Mouse (Mus musculus) cerebellum, adult 2 months (tissue): ENCODE data around the gene Cactin. TPM values are rescaled to one million over a fixed set of nuclear protein-coding genes. Genes with fewer than 3 reads are reported as not detected.
A peak's percentile ranks its signal among the peaks of the same experiment; 100 is the strongest.

ENCODE experiments used
- DNase-seq, 2 experiments: peaks; one replicate each; pipeline ENCODE4 v3.0.0; 2021
- H3K27ac ChIP-seq: fragments of 200-500 bp; 2 replicates; pipeline ENCODE4 v1.5.1; 2012; ENCODE audit warnings: low read length, control low read depth, inconsistent platforms; ENCODE audit not compliant: insufficient read depth
- H3K27me3 ChIP-seq: fragments of 200-500 bp; 2 replicates; pipeline ENCODE4 v1.6.1; 2012; ENCODE audit warnings: inconsistent platforms, mild to moderate bottlenecking, low read length, moderate library complexity; ENCODE audit not compliant: control insufficient read depth, insufficient read depth
- H3K4me1 ChIP-seq: fragments of 200-500 bp; 2 replicates; pipeline ENCODE4 v1.6.1; 2011; ENCODE audit warnings: low read length; ENCODE audit not compliant: control insufficient read depth, insufficient read depth
- H3K4me3 ChIP-seq: fragments of 200-500 bp; replicated peaks from 2 replicates; pipeline ENCODE3; 2011; ENCODE audit warnings: mild to moderate bottlenecking, low read depth, low read length, control low read depth; ENCODE audit not compliant: insufficient read depth
- CTCF ChIP-seq: fragments of 200-500 bp; IDR thresholded peaks from 2 replicates; pipeline ENCODE4 v1.5.1; 2011; ENCODE audit warnings: low read depth, mild to moderate bottlenecking, control low read depth, low read length, moderate library complexity, borderline replicate concordance; ENCODE audit not compliant: insufficient read depth
- POLR2A ChIP-seq: fragments of 200-500 bp; IDR thresholded peaks from 2 replicates; pipeline ENCODE4 v1.6.1; 2011; ENCODE audit warnings: low read length, control low read depth, borderline replicate concordance; ENCODE audit not compliant: insufficient read depth
- WGBS: fragments of 180-500 bp; shearing (Covaris S2); methylation state at CpG from one replicate; pipeline ENCODE4 v1.1.7; 2018; 5-methylcytosine and 5-hydroxymethylcytosine counted together
- polyA plus RNA-seq: library from polyadenylated mRNA; depleted of rRNA; stranded (reverse); fragments of >200 nt; gene quantifications from 2 replicates; pipeline ENCODE4 v1.2.3, GENCODE M21; 2012

Cactin gene
- polyA plus RNA-seq, 1 experiment, result 36.3 TPM

GRCm38 (mm10) chr10:81291511-81292104 is 29.3 kb upstream of the Cactin start, which contains the start of gene Tjp3:
Tjp3 (minus strand) TSS chr10:81291581.
- Histone ChIP-seq H3K27me3 (no peaks in the 10 kb centered on the region), H3K27ac (no peak within 1 kb of the TSS), H3K4me1 (peaks cover 22% of the 10 kb centered on the region), H3K4me3 (no peak within 1 kb of the TSS)
- WGBS, result 81% methylated on average over 9 of the region's 9 CpGs
- TF ChIP-seq CTCF (no peak), POLR2A (no peak)
- no peak for DNase-seq

- peaks cover 29% of the 10 kb centered on the region for H3K4me1 ChIP-seq
- WGBS, result under 1% methylated on average over 80 of the region's 80 CpGs
- peak; percentile 100 for DNase-seq
Measured at GRCm38 (mm10) chr10:81292554-81293333, 28.2 kb upstream of the Cactin start, which contains the start of gene Pip5k1c. Pip5k1c (plus strand) TSS chr10:81292963.

GRCm38 (mm10) chr10:81293334-81294030 is 27.4 kb upstream of the Cactin start:
- no peak for DNase-seq
- under 1% methylated on average over 25 of the region's 25 CpGs for WGBS
- TF ChIP-seq POLR2A, result no peak
- TF ChIP-seq CTCF, result no peak

More at GRCm38 (mm10) chr10:81292554-81293333, 28.2 kb upstream of the Cactin start, which contains the start of gene Pip5k1c:
- H3K27me3 ChIP-seq, result no peaks in the 10 kb centered on the region
- peak; percentile 84 for TF ChIP-seq POLR2A
- peak; percentile 79 for TF ChIP-seq CTCF
- H3K4me3 ChIP-seq, result peak within 1 kb of the TSS; percentile 71
- peak within 1 kb of the TSS; percentile 87 for H3K27ac ChIP-seq

GRCm38 (mm10) chr10:81294442-81294841 is 26.5 kb upstream of the Cactin start:
- TF ChIP-seq CTCF (no peak), POLR2A (no peak)
- DNase-seq, result peak; percentile 90 to 92
- peaks cover 46% of the 10 kb centered on the region for H3K4me1 ChIP-seq
- no peaks in the 10 kb centered on the region for H3K27me3 ChIP-seq
- peak overlapping the region; percentile 87 for H3K27ac ChIP-seq
- 8% methylated on average over 8 of the region's 8 CpGs for WGBS
- peak overlapping the region; percentile 71 for H3K4me3 ChIP-seq

More at GRCm38 (mm10) chr10:81293334-81294030, 27.4 kb upstream of the Cactin start:
- peak overlapping the region; percentile 71 for H3K4me3 ChIP-seq
- peak overlapping the region; percentile 87 for H3K27ac ChIP-seq
- no peaks in the 10 kb centered on the region for H3K27me3 ChIP-seq
- peaks cover 37% of the 10 kb centered on the region for H3K4me1 ChIP-seq

- Histone ChIP-seq H3K27ac (peak overlapping the region; percentile 87), H3K4me3 (peak overlapping the region; percentile 71), H3K4me1 (peaks cover 54% of the 10 kb centered on the region), H3K27me3 (no peaks in the 10 kb centered on the region)
- TF ChIP-seq CTCF, result no peak
- no peak for TF ChIP-seq POLR2A
- DNase-seq, result peak; percentile 55 to 58
- WGBS, result 37% methylated on average over 6 of the region's 6 CpGs
Measured at GRCm38 (mm10) chr10:81295185-81295584, 25.7 kb upstream of the Cactin start.

GRCm38 (mm10) chr10:81297246-81297645 is 23.7 kb upstream of the Cactin start:
- no peak for DNase-seq
- no peak for TF ChIP-seq CTCF
- TF ChIP-seq POLR2A, result no peak
- Histone ChIP-seq H3K27me3 (no peaks in the 10 kb centered on the region), H3K4me1 (peaks cover 72% of the 10 kb centered on the region), H3K4me3 (peak overlapping the region; percentile 12), H3K27ac (peak overlapping the region; percentile 78)
- WGBS, result 38% methylated on average over 6 of the region's 6 CpGs

GRCm38 (mm10) chr10:81297845-81298244 is 23.1 kb upstream of the Cactin start:
- DNase-seq, result peak in 1 of 2 experiments; percentile 50
- 11% methylated on average over 10 of the region's 10 CpGs for WGBS
- Histone ChIP-seq H3K4me1 (peaks cover 78% of the 10 kb centered on the region), H3K4me3 (peak overlapping the region; percentile 19), H3K27ac (peak overlapping the region; percentile 78), H3K27me3 (no peaks in the 10 kb centered on the region)
- TF ChIP-seq POLR2A (no peak), CTCF (no peak)
